Mouse (Mus musculus) E14TG2a.4 (cell line): Measurements from ENCODE around the gene Ston1.

Experiments
- CTCF ChIP-seq: conservative IDR thresholded peaks from 2 replicates; pipeline ENCODE4 v1.5.1; 2014; ENCODE audit warnings: low read length
- NANOG ChIP-seq: IDR thresholded peaks from 2 replicates; pipeline ENCODE4 v1.6.1; 2014; ENCODE audit warnings: borderline replicate concordance, low read length, mixed read lengths
- POU5F1 ChIP-seq: IDR thresholded peaks from 2 replicates; pipeline ENCODE4 v1.6.1; 2014; ENCODE audit warnings: low read length, borderline replicate concordance

GRCm38 (mm10) chr17:88598570-88599368 is 1.3 kb downstream of the Ston1 start:
- TF ChIP-seq CTCF (no peak), NANOG (no peak), POU5F1 (no peak)
